Mouse (Mus musculus): Measurements from ENCODE around the gene Tmem128.

Gene Tmem128

GRCm38 (mm10) chr5:38277936-38278600, 18.1 kb downstream of the Tmem128 start:
- DNase-seq: no peak

GRCm38 (mm10) chr5:38280075-38280474, 20.1 kb downstream of the Tmem128 start:
- DNase-seq: no peak

- no peak for DNase-seq
These were observed 25.7 kb downstream of the Tmem128 start for GRCm38 (mm10) chr5:38285724-38286123.

GRCm38 (mm10) chr5:38288476-38288875, 28.5 kb downstream of the Tmem128 start:
- no peak for DNase-seq

GRCm38 (mm10) chr5:38301761-38302411, 41.9 kb downstream of the Tmem128 start:
- no peak for DNase-seq

GRCm38 (mm10) chr5:38302651-38303050, 42.7 kb downstream of the Tmem128 start:
- no peak for DNase-seq

- no peak for DNase-seq
These were observed 45.3 kb downstream of the Tmem128 start for GRCm38 (mm10) chr5:38305241-38305640.

- DNase-seq: peak; percentile 92
These were observed 47.5 kb downstream of the Tmem128 start for GRCm38 (mm10) chr5:38307255-38308101.

GRCm38 (mm10) chr5:38308873-38309272, 48.9 kb downstream of the Tmem128 start:
- DNase-seq: peak; percentile 68

GRCm38 (mm10) chr5:38309795-38310194, 49.8 kb downstream of the Tmem128 start:
- no peak for DNase-seq

All from right cerebral cortex, postnatal 14 days (tissue).